Mouse (Mus musculus): Measurements from ENCODE around the gene Fabp6.
A peak's percentile ranks its signal among the peaks of the same experiment; 100 is the strongest.

Fabp6 gene

GRCm38 (mm10) chr11:43601440-43601839 lies at the start of gene Fabp6:
Gene Fabp6, minus strand, starts transcription at chr11:43601540.
- DNase-seq (ENCODE audit: low spot score): no peak

GRCm38 (mm10) chr11:43645286-43645685 lies 43.9 kb upstream of the Fabp6 start:
- DNase-seq (ENCODE audit: low spot score): no peak

- DNase-seq (ENCODE audit: low spot score): peak; percentile 89
These were observed 41.8 kb upstream of the Fabp6 start for GRCm38 (mm10) chr11:43643180-43643591.

GRCm38 (mm10) chr11:43638486-43638885 lies 37.1 kb upstream of the Fabp6 start:
- DNase-seq (ENCODE audit: low spot score): no peak

GRCm38 (mm10) chr11:43636761-43637160 lies 35.4 kb upstream of the Fabp6 start:
- DNase-seq (ENCODE audit: low spot score): no peak

GRCm38 (mm10) chr11:43633658-43634401 lies 32.5 kb upstream of the Fabp6 start:
- peak; percentile 77 for DNase-seq (ENCODE audit: low spot score)

GRCm38 (mm10) chr11:43633165-43633564 lies 31.8 kb upstream of the Fabp6 start:
- no peak for DNase-seq (ENCODE audit: low spot score)

GRCm38 (mm10) chr11:43632566-43632965 lies 31.2 kb upstream of the Fabp6 start:
- no peak for DNase-seq (ENCODE audit: low spot score)

- DNase-seq (ENCODE audit: low spot score): no peak
These were observed 30.3 kb upstream of the Fabp6 start for GRCm38 (mm10) chr11:43631645-43632044.

- no peak for DNase-seq (ENCODE audit: low spot score)
These were observed 25.7 kb upstream of the Fabp6 start for GRCm38 (mm10) chr11:43626927-43627645.

- peak; percentile 81 for DNase-seq (ENCODE audit: low spot score)
These were observed 25.1 kb upstream of the Fabp6 start for GRCm38 (mm10) chr11:43626300-43626926.

- DNase-seq (ENCODE audit: low spot score): no peak
These were observed 23.0 kb upstream of the Fabp6 start for GRCm38 (mm10) chr11:43624341-43624740.

GRCm38 (mm10) chr11:43621769-43622168 lies 20.4 kb upstream of the Fabp6 start:
- no peak for DNase-seq (ENCODE audit: low spot score)

- DNase-seq (ENCODE audit: low spot score): no peak
These were observed 17.1 kb upstream of the Fabp6 start for GRCm38 (mm10) chr11:43618403-43618802.

GRCm38 (mm10) chr11:43617924-43618323 lies 16.6 kb upstream of the Fabp6 start:
- DNase-seq (ENCODE audit: low spot score): peak; percentile 57

GRCm38 (mm10) chr11:43612834-43613488 lies 11.6 kb upstream of the Fabp6 start:
- peak; percentile 91 for DNase-seq (ENCODE audit: low spot score)

- no peak for DNase-seq (ENCODE audit: low spot score)
These were observed 9.3 kb upstream of the Fabp6 start for GRCm38 (mm10) chr11:43610662-43611033.

GRCm38 (mm10) chr11:43610006-43610661 lies 8.8 kb upstream of the Fabp6 start:
- no peak for DNase-seq (ENCODE audit: low spot score)

GRCm38 (mm10) chr11:43608440-43608839 lies 7.1 kb upstream of the Fabp6 start:
- no peak for DNase-seq (ENCODE audit: low spot score)

GRCm38 (mm10) chr11:43605859-43606258 lies 4.5 kb upstream of the Fabp6 start:
- DNase-seq (ENCODE audit: low spot score): no peak

- DNase-seq (ENCODE audit: low spot score): no peak
These were observed 3.6 kb upstream of the Fabp6 start for GRCm38 (mm10) chr11:43604891-43605290.

- DNase-seq (ENCODE audit: low spot score): no peak
These were observed 2.9 kb upstream of the Fabp6 start for GRCm38 (mm10) chr11:43604207-43604606.
